Mouse (Mus musculus) C3H10T1/2 (cell line): ENCODE data around the gene Rad51d. TPM values are rescaled to one million over a fixed set of nuclear protein-coding genes. Genes with fewer than 3 reads are reported as not detected.

ENCODE experiments used
- polyA plus RNA-seq, 2 experiments: library from polyadenylated mRNA; unstranded; fragments of >200 nt; fragmentation: generic; extraction: Trizol; gene quantifications; one replicate each; pipeline ENCODE4 v1.2.1; 2012; ENCODE audit warnings: missing spikeins in 2 of 2

Gene Rad51d
- polyA plus RNA-seq = 10 to 100 TPM; 21.0 to 22.0 TPM

GRCm38 (mm10) chr11:82890342-82890762 lies at the start of gene Rad51d:
Gene Rad51d, minus strand, starts transcription at chr11:82890614.

GRCm38 (mm10) chr11:82910250-82910649 lies 19.8 kb upstream of the Rad51d start, which contains the start of gene Unc45b:
Gene Unc45b, plus strand, starts transcription at chr11:82910550.

GRCm38 (mm10) chr11:82907651-82908607 lies 17.5 kb upstream of the Rad51d start, which contains the start of gene Nle1:
Gene Nle1, minus strand, starts transcription at chr11:82908411.

GRCm38 (mm10) chr11:82891936-82892335 lies 1.5 kb upstream of the Rad51d start, which contains the start of gene Fndc8:
Gene Fndc8, plus strand, starts transcription at chr11:82892124.

GRCm38 (mm10) chr11:82871031-82871446 lies 19.4 kb downstream of the Rad51d start, which contains the start of gene Rffl:
Gene Rffl, minus strand, starts transcription at chr11:82871210.

Other genes with a start within 250 kb of the Rad51d start
- under 1 TPM; 0.09 to 0.64 TPM for gene Cct6b, start 126.3 kb downstream of the Rad51d start, polyA plus RNA-seq
- gene Zfp830, start 126.3 kb downstream of the Rad51d start, polyA plus RNA-seq = 10 to 100 TPM in 1 of 2 experiments, 1 to 10 TPM in 1; 2.4 to 13.7 TPM
- gene Lig3, start 109.5 kb downstream of the Rad51d start, polyA plus RNA-seq = 10 to 100 TPM in 1 of 2 experiments, 1 to 10 TPM in 1; 7.6 to 17.1 TPM
- gene Rffl, start 19.4 kb downstream of the Rad51d start, polyA plus RNA-seq = 1 to 10 TPM; 2.4 to 4.4 TPM
- gene Fndc8, start 1.5 kb upstream of the Rad51d start, polyA plus RNA-seq = under 1 TPM; 0.01 to 0.12 TPM
- gene Nle1, start 17.8 kb upstream of the Rad51d start, polyA plus RNA-seq = 10 to 100 TPM; 23.7 to 54.0 TPM
- under 1 TPM in 1 of 2 experiments, not detected in 1; 0.04 TPM for gene Unc45b, start 19.9 kb upstream of the Rad51d start, polyA plus RNA-seq
- gene Slfn5, start 60.7 kb upstream of the Rad51d start, polyA plus RNA-seq = under 1 TPM; 0.02 to 0.35 TPM
- under 1 TPM; 0.21 to 0.73 TPM for gene Slfn9, start 101.2 kb upstream of the Rad51d start, polyA plus RNA-seq
- gene Slfn8, start 130.2 kb upstream of the Rad51d start, polyA plus RNA-seq = under 1 TPM in 1 of 2 experiments, not detected in 1; 0.07 TPM
- gene Slfn2, start 174.5 kb upstream of the Rad51d start, polyA plus RNA-seq = under 1 TPM in 1 of 2 experiments, not detected in 1; 0.12 TPM
- not detected for gene Slfn1, start 226.2 kb upstream of the Rad51d start, polyA plus RNA-seq